Mouse (Mus musculus) midbrain, embryonic 14.5 days (tissue): Measurements from ENCODE around the gene Cryzl1. TPM values are rescaled to one million over a fixed set of nuclear protein-coding genes. Genes with fewer than 3 reads are reported as not detected.

Experiments
- ATAC-seq: fragments of 200-750 bp; cut with Nextera tagmentation; 2 replicates; pipeline ENCODE4 v1.8.0; 2017; ENCODE audit warnings: moderate number of reproducible peaks, moderate library complexity; ENCODE audit not compliant: low FRiP score, low TSS enrichment
- DNase-seq: peaks from one replicate; pipeline ENCODE4 v3.0.0-alpha.2; 2015
- H3K27ac ChIP-seq: fragments of 300-500 bp; sonication (generic); replicated peaks from 2 replicates; pipeline ENCODE4 v1.5.1; 2014; ENCODE audit warnings: mild to moderate bottlenecking, low read depth, low read length, moderate library complexity
- H3K27me3 ChIP-seq: fragments of 300-500 bp; sonication (generic); 2 replicates; pipeline ENCODE4 v1.6.1; 2014; ENCODE audit warnings: low read length, control low read depth, mixed read lengths; ENCODE audit not compliant: control insufficient read depth, insufficient read depth
- H3K36me3 ChIP-seq: fragments of 300-500 bp; sonication (generic); 2 replicates; pipeline ENCODE4 v1.6.1; 2014; ENCODE audit warnings: low read length, control low read depth; ENCODE audit not compliant: control insufficient read depth, insufficient read depth
- H3K4me1 ChIP-seq: fragments of 300-500 bp; sonication (generic); 2 replicates; pipeline ENCODE4 v1.6.1; 2014; ENCODE audit warnings: mild to moderate bottlenecking, antibody characterized with exemption, low read length, control low read depth; ENCODE audit not compliant: control insufficient read depth, insufficient read depth
- H3K4me2 ChIP-seq: fragments of 300-500 bp; sonication (generic); 2 replicates; pipeline ENCODE4 v1.6.1; 2014; ENCODE audit warnings: mild to moderate bottlenecking, low read length, moderate library complexity
- H3K4me3 ChIP-seq: fragments of 300-500 bp; sonication (generic); replicated peaks from 2 replicates; pipeline ENCODE4 v1.5.1; 2014; ENCODE audit warnings: low read depth, low read length
- H3K9ac ChIP-seq: fragments of 300-500 bp; sonication (generic); replicated peaks from 2 replicates; pipeline ENCODE4 v1.6.1; 2014; ENCODE audit warnings: mild to moderate bottlenecking, low read length, moderate library complexity
- H3K9me3 ChIP-seq: fragments of 300-500 bp; sonication (generic); 2 replicates; pipeline ENCODE4 v1.6.1; 2016; ENCODE audit warnings: low read length, control low read depth, mixed read lengths; ENCODE audit not compliant: control insufficient read depth
- WGBS: fragments of 180-500 bp; shearing (Covaris S2); extraction: QIAGEN DNeasy Blood & Tissue Kit; methylation state at CpG from one replicate; pipeline ENCODE4 v1.1.7; 2014; 5-methylcytosine and 5-hydroxymethylcytosine counted together
- polyA plus RNA-seq: library from polyadenylated mRNA; unstranded; fragments of >200 nt; fragmentation: Nextera tagmentation; extraction: Ambion mirVana; gene quantifications from 2 replicates; pipeline ENCODE4 v1.2.1, GENCODE M21; 2014

The Cryzl1 gene
- polyA plus RNA-seq: 113 and 135 TPM in 2 replicates

DNA sequence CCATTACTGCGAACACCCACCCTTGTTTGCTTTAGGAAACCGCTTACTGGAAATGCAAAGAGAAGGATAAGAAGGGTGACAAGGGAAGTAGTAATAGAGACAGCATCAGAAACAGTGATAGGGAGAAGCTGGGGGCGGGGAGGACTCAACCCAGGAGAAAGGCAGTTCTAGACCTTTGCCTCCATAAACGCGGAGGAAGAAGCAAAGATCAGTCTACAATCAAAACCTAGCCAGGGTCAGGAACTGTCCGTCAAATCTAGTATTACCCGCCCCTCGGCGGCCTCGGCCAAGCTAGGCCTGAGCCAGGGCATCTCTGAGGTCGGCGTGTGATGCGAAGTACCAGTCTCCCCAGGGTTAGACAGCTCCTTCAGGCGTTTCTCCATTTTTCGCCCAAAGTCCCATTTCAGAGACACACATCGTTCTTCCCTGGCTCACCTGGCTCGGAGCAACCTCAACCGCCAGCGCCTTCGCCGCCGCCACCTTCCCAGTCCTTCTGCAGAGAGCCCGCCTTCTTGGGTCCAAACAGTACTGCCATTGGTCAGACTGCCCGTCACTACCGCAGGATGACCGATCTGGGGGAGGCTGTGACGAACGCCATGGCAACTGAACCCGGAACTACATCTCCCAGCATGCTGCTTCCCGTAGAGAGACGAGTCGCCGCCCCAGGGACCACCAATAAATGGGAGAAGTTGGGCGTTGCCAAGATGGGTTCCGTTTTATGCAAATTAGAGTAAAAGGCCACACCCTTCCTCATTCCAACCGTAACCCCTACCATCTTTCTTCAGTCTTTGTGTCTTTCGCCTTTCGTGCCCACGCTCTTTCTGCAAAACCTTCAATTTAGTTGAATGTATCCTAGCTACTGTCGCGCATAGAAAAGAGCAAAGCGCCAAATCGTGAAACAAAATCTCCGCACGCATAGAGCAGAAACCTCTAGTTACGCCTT lies at the start of gene Cryzl1:
Gene Cryzl1 (minus strand): TSS at position 853 of the 943 bp plus-strand sequence.
- H3K4me3 ChIP-seq: peak within 1 kb of the TSS; percentile 92
- H3K4me2 ChIP-seq: peak within 1 kb of the TSS; percentile 72
- H3K27me3 ChIP-seq: no peaks in the 10 kb centered on the region
- DNase-seq: peak; percentile 99
- H3K27ac ChIP-seq: peak within 1 kb of the TSS; percentile 92
- WGBS: 1% methylated on average over 46 of the region's 46 CpGs
- H3K9ac ChIP-seq: peak within 1 kb of the TSS; percentile 93
- ATAC-seq: peak; percentile 94
- peaks cover 36% of the 10 kb centered on the region for H3K4me1 ChIP-seq
- H3K9me3 ChIP-seq: no peaks in the 10 kb centered on the region
- H3K36me3 ChIP-seq: peaks cover 7% of the 10 kb centered on the region; the same call in 1 of the 2 replicates

DNA sequence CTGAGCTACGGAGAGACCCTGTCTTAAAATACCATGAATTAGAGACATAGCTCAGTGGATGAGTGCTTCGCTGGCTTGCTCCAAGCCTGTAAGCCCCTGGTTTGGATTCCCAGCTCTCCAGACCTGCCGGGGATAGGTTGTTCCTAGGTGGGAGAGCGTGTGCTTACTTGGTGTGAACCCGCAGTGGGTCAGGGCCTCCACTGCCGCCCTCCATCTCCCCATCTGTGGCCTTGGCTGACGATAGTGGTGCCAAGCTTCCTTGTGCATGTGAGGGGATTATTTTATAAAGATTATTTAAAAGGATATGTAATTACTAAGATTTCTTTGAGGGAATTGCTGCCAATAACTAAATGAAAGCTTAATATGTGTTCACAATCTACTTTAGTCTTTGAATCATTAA lies 43.8 kb upstream of the Cryzl1 start:
- no peak overlapping the region for H3K4me2 ChIP-seq
- DNase-seq (no peak), ATAC-seq (no peak)
- 89% methylated on average over 7 of the region's 7 CpGs for WGBS
- no peaks in the 10 kb centered on the region for H3K27me3 ChIP-seq
- H3K9ac ChIP-seq: no peak overlapping the region
- no peak overlapping the region for H3K4me3 ChIP-seq
- H3K27ac ChIP-seq: no peak overlapping the region
- H3K36me3 ChIP-seq: no peaks in the 10 kb centered on the region
- peaks cover 32% of the 10 kb centered on the region for H3K4me1 ChIP-seq
- H3K9me3 ChIP-seq: no peaks in the 10 kb centered on the region

DNA sequence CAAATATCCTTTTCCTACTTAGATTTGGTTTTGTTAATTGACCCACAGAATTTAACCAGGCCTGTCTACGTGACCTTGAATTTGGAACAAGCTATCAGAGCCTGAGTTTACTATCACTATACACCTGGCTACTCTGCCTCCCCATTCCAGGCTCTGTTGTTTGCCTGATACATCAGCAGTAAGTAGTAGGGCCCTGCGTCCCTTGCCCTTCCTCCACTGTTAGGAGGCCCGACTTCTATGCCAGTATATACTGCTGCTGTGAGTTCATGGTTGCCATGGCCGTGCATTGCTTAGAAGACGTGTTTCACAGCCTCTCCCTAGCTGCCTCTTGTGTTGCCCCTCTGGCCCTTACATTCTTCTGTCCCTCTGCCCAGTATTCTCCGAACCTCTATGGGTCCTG lies 42.6 kb upstream of the Cryzl1 start:
- Histone ChIP-seq H3K4me1 (peaks cover 37% of the 10 kb centered on the region), H3K36me3 (no peaks in the 10 kb centered on the region), H3K27me3 (no peaks in the 10 kb centered on the region), H3K27ac (peak overlapping the region; percentile 81), H3K4me3 (no peak overlapping the region), H3K4me2 (no peak overlapping the region), H3K9ac (peak overlapping the region; percentile 36; the same call in 1 of the 2 replicates), H3K9me3 (no peaks in the 10 kb centered on the region)
- no peak for DNase-seq
- WGBS: 69% methylated on average over 6 of the region's 6 CpGs
- ATAC-seq: no peak

DNA sequence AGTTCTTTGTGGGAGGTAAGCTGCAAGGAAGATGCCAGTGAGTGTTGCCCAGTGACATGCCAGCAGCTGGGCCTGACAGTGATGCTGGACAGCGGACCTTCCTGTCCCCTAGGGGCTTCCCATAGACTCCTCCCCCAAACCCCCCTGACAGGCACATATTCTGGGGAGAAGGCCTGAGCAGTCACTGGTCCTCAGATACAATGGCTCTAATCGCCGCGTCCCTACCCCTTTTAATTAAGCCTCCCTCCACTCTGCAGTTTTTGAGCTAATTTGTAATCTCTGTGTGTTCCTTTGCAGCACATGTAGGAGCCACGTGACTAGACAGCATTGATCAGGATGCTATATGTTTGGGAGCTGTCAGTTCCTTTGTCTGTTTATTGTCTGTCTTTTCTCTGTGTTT lies 41.9 kb upstream of the Cryzl1 start:
- H3K9me3 ChIP-seq: no peaks in the 10 kb centered on the region
- H3K27ac ChIP-seq: peak overlapping the region; percentile 81
- H3K4me3 ChIP-seq: no peak overlapping the region
- H3K4me1 ChIP-seq: peaks cover 42% of the 10 kb centered on the region
- ATAC-seq (peak; percentile 64), DNase-seq (peak; percentile 64)
- H3K36me3 ChIP-seq: no peaks in the 10 kb centered on the region
- H3K4me2 ChIP-seq: peak overlapping the region; percentile 31
- 4% methylated on average over 5 of the region's 5 CpGs for WGBS
- no peaks in the 10 kb centered on the region for H3K27me3 ChIP-seq
- peak overlapping the region; percentile 36; the same call in 1 of the 2 replicates for H3K9ac ChIP-seq

DNA sequence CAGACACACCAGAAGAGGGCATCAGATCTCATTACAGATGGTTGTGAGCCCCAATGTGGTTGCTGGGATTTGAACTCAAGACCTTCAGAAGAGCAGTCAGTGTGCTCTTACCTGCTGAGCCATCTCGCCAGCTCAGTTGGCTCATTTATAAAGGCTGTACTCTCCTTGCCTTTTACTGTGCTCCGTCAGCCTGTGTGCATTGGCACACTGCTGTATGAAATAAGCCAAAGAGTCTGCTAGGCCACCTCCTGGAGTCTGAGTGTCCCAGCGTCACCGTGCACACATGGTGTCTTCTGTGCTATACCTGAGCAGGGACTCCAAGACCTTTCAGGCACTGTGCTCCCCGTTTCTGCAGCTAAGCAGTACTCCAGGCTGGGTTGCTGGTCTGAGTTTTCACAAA lies 41.1 kb upstream of the Cryzl1 start:
- H3K4me2 ChIP-seq: no peak overlapping the region; the same call in 1 of the 2 replicates
- peaks cover 42% of the 10 kb centered on the region for H3K4me1 ChIP-seq
- H3K4me3 ChIP-seq: no peak overlapping the region
- H3K9ac ChIP-seq: no peak overlapping the region
- 76% methylated on average over 5 of the region's 5 CpGs for WGBS
- ATAC-seq (no peak), DNase-seq (no peak)
- H3K9me3 ChIP-seq: no peaks in the 10 kb centered on the region
- H3K27ac ChIP-seq: peak overlapping the region; percentile 81
- no peaks in the 10 kb centered on the region for H3K27me3 ChIP-seq
- H3K36me3 ChIP-seq: no peaks in the 10 kb centered on the region

DNA sequence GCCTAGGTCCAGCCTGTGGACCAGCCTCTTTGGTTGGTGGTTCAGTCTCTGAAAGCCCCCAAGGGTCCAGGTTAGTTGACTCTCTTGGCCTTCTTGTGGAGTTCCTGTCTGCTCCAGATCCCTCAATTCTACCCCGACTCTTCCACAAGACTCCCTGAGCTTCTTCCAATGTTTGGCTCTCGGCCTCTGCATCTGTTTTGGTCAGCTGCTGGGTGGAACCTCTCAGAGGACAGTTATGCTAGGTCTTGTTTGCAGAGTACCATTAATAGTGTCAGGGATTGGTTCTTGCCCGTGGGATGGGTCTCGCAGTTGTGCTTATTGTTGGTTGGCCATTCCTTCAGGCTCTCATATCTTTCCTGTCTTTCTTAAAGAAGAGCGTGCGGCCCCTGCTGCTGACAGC lies 39.8 kb upstream of the Cryzl1 start:
- Histone ChIP-seq H3K4me3 (no peak overlapping the region), H3K4me1 (peaks cover 48% of the 10 kb centered on the region), H3K27me3 (no peaks in the 10 kb centered on the region), H3K9me3 (no peaks in the 10 kb centered on the region), H3K36me3 (no peaks in the 10 kb centered on the region), H3K27ac (no peak overlapping the region), H3K9ac (no peak overlapping the region), H3K4me2 (no peak overlapping the region)
- DNase-seq: no peak
- no peak for ATAC-seq
- WGBS: 92% methylated on average over 6 of the region's 6 CpGs

DNA sequence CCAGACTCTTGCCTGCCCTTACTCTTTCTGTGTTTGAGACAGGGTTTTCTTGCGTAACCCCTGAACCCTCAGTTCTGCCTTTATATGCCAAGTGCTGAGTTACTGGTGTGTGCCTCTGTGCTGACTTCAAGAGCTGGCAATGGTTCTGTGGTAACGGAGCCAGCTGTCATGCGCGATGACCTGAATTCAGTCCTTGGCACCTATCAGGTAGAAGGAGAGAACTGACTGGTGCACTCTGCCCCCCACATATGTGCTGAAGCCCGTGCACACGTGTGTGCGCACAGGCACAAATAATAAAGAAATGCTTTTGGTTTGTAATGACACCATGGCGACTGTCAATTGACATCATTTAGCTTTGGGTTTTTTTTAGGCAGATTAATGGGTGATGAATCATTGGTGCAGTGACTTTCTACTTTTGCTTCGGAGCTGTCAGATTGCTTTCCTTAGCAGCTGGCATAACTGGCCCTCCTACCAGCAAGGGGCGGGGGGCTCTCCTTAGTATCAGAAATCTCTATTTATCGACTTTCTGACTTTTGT lies 38.5 kb upstream of the Cryzl1 start:
- DNase-seq: no peak

DNA sequence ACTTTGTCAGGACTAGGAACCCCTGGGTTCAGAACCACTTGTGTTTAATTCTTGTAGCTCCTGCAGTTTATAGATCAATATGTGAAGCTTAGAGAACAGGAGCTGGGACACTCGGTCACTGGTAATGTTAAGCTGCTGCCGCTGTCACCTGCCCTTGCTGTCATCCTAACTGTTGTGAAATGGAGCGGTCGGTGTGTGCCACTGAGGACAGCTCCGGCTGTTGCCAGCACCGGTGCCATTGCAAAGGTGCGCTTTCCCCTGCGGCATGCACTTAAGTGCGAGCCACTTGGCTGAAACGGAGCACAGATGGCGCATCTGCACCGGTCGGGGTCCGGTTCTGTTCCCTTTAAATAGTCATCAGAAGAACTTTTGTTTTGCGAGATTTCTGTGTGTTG lies 37.0 kb upstream of the Cryzl1 start:
- DNase-seq (no peak), ATAC-seq (no peak)
- no peak overlapping the region for H3K4me2 ChIP-seq
- 91% methylated on average over 15 of the region's 15 CpGs for WGBS
- no peaks in the 10 kb centered on the region for H3K36me3 ChIP-seq
- no peaks in the 10 kb centered on the region for H3K9me3 ChIP-seq
- H3K4me3 ChIP-seq: no peak overlapping the region
- H3K27ac ChIP-seq: no peak overlapping the region
- H3K4me1 ChIP-seq: peaks cover 51% of the 10 kb centered on the region
- no peaks in the 10 kb centered on the region for H3K27me3 ChIP-seq
- H3K9ac ChIP-seq: no peak overlapping the region

More for the DNA sequence above, 38.5 kb upstream of the Cryzl1 start:
- no peak overlapping the region for H3K9ac ChIP-seq
- no peak overlapping the region for H3K4me3 ChIP-seq
- H3K27me3 ChIP-seq: no peaks in the 10 kb centered on the region
- H3K36me3 ChIP-seq: no peaks in the 10 kb centered on the region
- peaks cover 52% of the 10 kb centered on the region for H3K4me1 ChIP-seq
- no peaks in the 10 kb centered on the region for H3K9me3 ChIP-seq
- H3K27ac ChIP-seq: no peak overlapping the region
- WGBS: 89% methylated on average over 11 of the region's 11 CpGs
- no peak overlapping the region for H3K4me2 ChIP-seq
- ATAC-seq: no peak
